Mouse (Mus musculus) liver, embryonic 14.5 days (tissue): ENCODE data around the gene Vill.

Experiments
- CTCF ChIP-seq: IDR thresholded peaks from 2 replicates; pipeline ENCODE4 v1.5.1; 2016; ENCODE audit warnings: antibody characterized with exemption, low read depth, control low read depth
- EP300 ChIP-seq: IDR thresholded peaks from 2 replicates; pipeline ENCODE4 v1.6.1; 2016; ENCODE audit warnings: antibody characterized with exemption, low read depth

GRCm38 (mm10) chr9:119007266-119007665 lies 45.3 kb upstream of the Vill start:
- TF ChIP-seq CTCF (no peak), EP300 (no peak)
